Mouse (Mus musculus): ENCODE data around the gene Mdc1.

- TF ChIP-seq POLR2A (IDR thresholded peaks at IDR 0.05; ENCODE audit: low read depth, low read length) = no peak
- TF ChIP-seq CTCF (IDR thresholded peaks at IDR 0.05; ENCODE audit: extremely low read depth, insufficient read length, insufficient replicate concordance, low read depth, low read length) = no peak
Measured at GRCm38 (mm10) chr17:35813245-35813647, 28.1 kb upstream of the Mdc1 start.
